Mouse (Mus musculus) lung, embryonic 16.5 days (tissue): Measurements from ENCODE around the gene Aff1. TPM values are rescaled to one million over a fixed set of nuclear protein-coding genes. Genes with fewer than 3 reads are reported as not detected.

Experiments
- ATAC-seq: fragments of 200-750 bp; cut with Nextera tagmentation; 2 replicates; pipeline ENCODE4 v1.8.0; 2017; ENCODE audit warnings: low read depth, mild to moderate bottlenecking, moderate library complexity
- H3K27ac ChIP-seq: fragments of 300-500 bp; sonication (generic); 2 replicates; pipeline ENCODE4 v1.5.1; 2014; ENCODE audit warnings: mild to moderate bottlenecking, control low read depth, low read length
- H3K27me3 ChIP-seq: fragments of 300-500 bp; sonication (generic); 2 replicates; pipeline ENCODE4 v1.6.1; 2014; ENCODE audit warnings: low read depth, low read length, mixed read lengths; ENCODE audit not compliant: control insufficient read depth, insufficient read depth
- H3K36me3 ChIP-seq: fragments of 300-500 bp; sonication (generic); 2 replicates; pipeline ENCODE4 v1.6.1; 2014; ENCODE audit warnings: low read length; ENCODE audit not compliant: control insufficient read depth, insufficient read depth
- H3K4me1 ChIP-seq: fragments of 300-500 bp; sonication (generic); replicated peaks from 2 replicates; pipeline ENCODE4 v1.6.1; 2014; ENCODE audit warnings: low read length, mixed read lengths; ENCODE audit not compliant: control insufficient read depth, insufficient read depth
- H3K4me2 ChIP-seq: fragments of 300-500 bp; sonication (generic); 2 replicates; pipeline ENCODE4 v1.6.1; 2014; ENCODE audit warnings: low read depth, low read length, control low read depth
- H3K4me3 ChIP-seq: fragments of 300-500 bp; sonication (generic); 2 replicates; pipeline ENCODE4 v1.5.1; 2014; ENCODE audit warnings: mild to moderate bottlenecking, low read length, control low read depth
- H3K9ac ChIP-seq: fragments of 300-500 bp; sonication (generic); 2 replicates; pipeline ENCODE4 v1.6.1; 2014; ENCODE audit warnings: low read length, control low read depth
- H3K9me3 ChIP-seq: fragments of 300-500 bp; sonication (generic); 2 replicates; pipeline ENCODE4 v1.6.1; 2016; ENCODE audit warnings: low read length; ENCODE audit not compliant: control insufficient read depth
- WGBS: fragments of 180-500 bp; shearing (Covaris S2); extraction: QIAGEN DNeasy Blood & Tissue Kit; methylation state at CpG from one replicate; pipeline ENCODE4 v1.1.7; 2014; 5-methylcytosine and 5-hydroxymethylcytosine counted together
- polyA plus RNA-seq: library from polyadenylated mRNA; unstranded; fragments of >200 nt; fragmentation: Nextera tagmentation; extraction: Ambion mirVana; gene quantifications from 2 replicates; pipeline ENCODE4 v1.2.1, GENCODE M21; 2015

The Aff1 gene
- polyA plus RNA-seq, 1 experiment from 2014 or later: 8.3 TPM

GRCm38 (mm10) chr5:103690190-103690589, 2.0 kb upstream of the Aff1 start:
- no peak overlapping the region for H3K4me2 ChIP-seq

GRCm38 (mm10) chr5:103691171-103691570, 1.0 kb upstream of the Aff1 start:
- Histone ChIP-seq H3K9ac (no peak overlapping the region), H3K9me3 (no peaks in the 10 kb centered on the region), H3K27ac (no peak overlapping the region), H3K4me3 (no peak overlapping the region), H3K4me2 (no peak overlapping the region), H3K4me1 (peaks cover 7% of the 10 kb centered on the region; the same call in 1 of the 2 replicates), H3K27me3 (peaks cover 12% of the 10 kb centered on the region), H3K36me3 (no peaks in the 10 kb centered on the region)
- ATAC-seq: no peak

More at GRCm38 (mm10) chr5:103690190-103690589, 2.0 kb upstream of the Aff1 start:
- H3K9me3 ChIP-seq: no peaks in the 10 kb centered on the region
- no peaks in the 10 kb centered on the region for H3K36me3 ChIP-seq
- no peak overlapping the region for H3K4me3 ChIP-seq
- H3K27ac ChIP-seq: no peak overlapping the region
- H3K4me1 ChIP-seq: peaks cover 7% of the 10 kb centered on the region; the same call in 1 of the 2 replicates
- no peak overlapping the region for H3K9ac ChIP-seq
- ATAC-seq: no peak
- H3K27me3 ChIP-seq: peaks cover 12% of the 10 kb centered on the region
- WGBS: 88% methylated on average over 8 of the region's 8 CpGs

- Histone ChIP-seq H3K4me1 (peaks cover 7% of the 10 kb centered on the region; the same call in 1 of the 2 replicates), H3K27ac (no peak overlapping the region), H3K9ac (peak overlapping the region; percentile 74), H3K36me3 (no peaks in the 10 kb centered on the region), H3K4me3 (peak overlapping the region; percentile 76), H3K27me3 (peaks cover 12% of the 10 kb centered on the region), H3K4me2 (peak overlapping the region; percentile 100), H3K9me3 (no peaks in the 10 kb centered on the region)
- ATAC-seq: peak; percentile 34; the same call in 1 of the 2 replicates
- WGBS: 0% methylated on average over 26 of the region's 34 CpGs
These were observed 412 bp downstream of the Aff1 start for GRCm38 (mm10) chr5:103692531-103693040.

- ATAC-seq: peak; percentile 14
- Histone ChIP-seq H3K36me3 (no peaks in the 10 kb centered on the region), H3K27ac (no peak overlapping the region), H3K9ac (peak overlapping the region; percentile 74), H3K4me2 (peak overlapping the region; percentile 100), H3K9me3 (no peaks in the 10 kb centered on the region), H3K4me3 (peak overlapping the region; percentile 76), H3K27me3 (peaks cover 12% of the 10 kb centered on the region), H3K4me1 (peaks cover 7% of the 10 kb centered on the region; the same call in 1 of the 2 replicates)
- WGBS: 2% methylated on average over 28 of the region's 28 CpGs
These were observed 967 bp downstream of the Aff1 start for GRCm38 (mm10) chr5:103693041-103693641.

- no peak overlapping the region for H3K9ac ChIP-seq
- 52% methylated on average over 6 of the region's 6 CpGs for WGBS
- no peak overlapping the region for H3K4me2 ChIP-seq
- no peaks in the 10 kb centered on the region for H3K9me3 ChIP-seq
- no peak overlapping the region for H3K27ac ChIP-seq
- H3K36me3 ChIP-seq: no peaks in the 10 kb centered on the region
- peaks cover 7% of the 10 kb centered on the region; the same call in 1 of the 2 replicates for H3K4me1 ChIP-seq
- peaks cover 12% of the 10 kb centered on the region for H3K27me3 ChIP-seq
- H3K4me3 ChIP-seq: no peak overlapping the region
- ATAC-seq: no peak
These were observed 1.9 kb downstream of the Aff1 start for GRCm38 (mm10) chr5:103694094-103694493.

- H3K27me3 ChIP-seq: peaks cover 12% of the 10 kb centered on the region
- no peak overlapping the region for H3K4me2 ChIP-seq
- 76% methylated on average over 5 of the region's 5 CpGs for whole genome bisulfite sequencing
- no peaks in the 10 kb centered on the region for H3K9me3 ChIP-seq
- peaks cover 7% of the 10 kb centered on the region; the same call in 1 of the 2 replicates for H3K4me1 ChIP-seq
- no peak for ATAC-seq
- no peak overlapping the region for H3K27ac ChIP-seq
- no peak overlapping the region for H3K4me3 ChIP-seq
- H3K9ac ChIP-seq: no peak overlapping the region
- H3K36me3 ChIP-seq: no peaks in the 10 kb centered on the region
These were observed 5.8 kb downstream of the Aff1 start for GRCm38 (mm10) chr5:103697875-103698491.

GRCm38 (mm10) chr5:103698577-103698976, 6.4 kb downstream of the Aff1 start:
- no peak overlapping the region for H3K27ac ChIP-seq
- H3K27me3 ChIP-seq: peaks cover 11% of the 10 kb centered on the region
- no peak overlapping the region for H3K9ac ChIP-seq
- no peaks in the 10 kb centered on the region for H3K36me3 ChIP-seq
- no peak for ATAC-seq
- no peak overlapping the region for H3K4me2 ChIP-seq
- no peaks in the 10 kb centered on the region for H3K9me3 ChIP-seq
- peaks cover under 1% of the 10 kb centered on the region; the same call in 1 of the 2 replicates for H3K4me1 ChIP-seq
- H3K4me3 ChIP-seq: no peak overlapping the region
- WGBS: 79% methylated on average over 4 of the region's 4 CpGs

GRCm38 (mm10) chr5:103699537-103699936, 7.4 kb downstream of the Aff1 start:
- 41% methylated on average over 4 of the region's 4 CpGs for WGBS
- H3K9ac ChIP-seq: no peak overlapping the region
- no peaks in the 10 kb centered on the region for H3K9me3 ChIP-seq
- no peaks in the 10 kb centered on the region for H3K4me1 ChIP-seq
- no peak for ATAC-seq
- no peak overlapping the region for H3K27ac ChIP-seq
- H3K4me3 ChIP-seq: no peak overlapping the region
- H3K4me2 ChIP-seq: no peak overlapping the region
- H3K36me3 ChIP-seq: no peaks in the 10 kb centered on the region
- H3K27me3 ChIP-seq: peaks cover 1% of the 10 kb centered on the region; the same call in 1 of the 2 replicates

GRCm38 (mm10) chr5:103700661-103701060, 8.5 kb downstream of the Aff1 start:
- no peak for ATAC-seq
- no peaks in the 10 kb centered on the region for H3K4me1 ChIP-seq
- H3K4me2 ChIP-seq: no peak overlapping the region
- H3K9me3 ChIP-seq: no peaks in the 10 kb centered on the region
- H3K9ac ChIP-seq: no peak overlapping the region
- no peaks in the 10 kb centered on the region for H3K27me3 ChIP-seq
- H3K4me3 ChIP-seq: no peak overlapping the region
- 73% methylated on average over 2 of the region's 2 CpGs for WGBS
- H3K36me3 ChIP-seq: no peaks in the 10 kb centered on the region
- H3K27ac ChIP-seq: no peak overlapping the region
